ENCODE assay signal across 21 mouse cellular contexts in genomic region chr1:151138388-151138787, GRCm38 (mm10). TPM values are rescaled to one million over a fixed set of nuclear protein-coding genes. Genes with fewer than 3 reads are reported as not detected.
DNase-seq lines count a peak whose midpoint lies in the region; ATAC-seq and TF ChIP-seq lines count a peak whose summit lies in the region.
"Had no signal": no experiment of that assay in that cellular context is flagged by ENCODE, and none has a peak within 500 bp of the region (broad histone marks: within the 10 kb centered on the region; RNA-seq: fewer than 3 reads in every experiment).

No protein-coding gene starts in this region.

- H3K4me3 ChIP-seq in left cerebral cortex, adult 2 months: no peak overlapping the region
- H3K4me3 ChIP-seq: heart, embryonic 13.5 days; myocyte had no signal

- ATAC-seq in frontal cortex, adult (ENCODE audit: low TSS enrichment): peak; percentile 96
- ATAC-seq: hindbrain, postnatal 0 days; intestine, postnatal 0 days had no signal

- intact Hi-C loops in left cerebral cortex, adult 2 months (cut with DNase I): no loop called here
- intact Hi-C loops in left cerebral cortex, postnatal 4 days (cut with DNase I): no loop called here
- intact Hi-C loops in left cerebral cortex, postnatal 25 days (cut with DNase I): no loop called here

- no peak for DNase-seq in frontal cortex, postnatal 14 days (ENCODE audit: low spot score in 2 of 2)
- DNase-seq in left cerebral cortex, adult 2 months (ENCODE audit: extremely low spot score in 1 of 2, low spot score in 2 of 2): peak; percentile 11 to 49
- DNase-seq in left cerebral cortex, postnatal 4 days: no peak
- DNase-seq in brain, embryonic 18.5 days (ENCODE audit: low read depth, low spot score): peak; percentile 6
- DNase-seq in left cerebral cortex, postnatal 25 days (ENCODE audit: low spot score in 2 of 2): peak; percentile 17 to 46
- no peak for DNase-seq in cerebellum, postnatal 25 days
- DNase-seq: adrenal gland, adult 8-10 months; cerebellum, adult 18-20 months; gastrocnemius, postnatal 36 days; lung, adult 18-20 months; lung, postnatal 14 days; midbrain, embryonic 14.5 days had no signal

- TF ChIP-seq CTCF in left cerebral cortex, adult 2 months (IDR thresholded peaks at IDR 0.05): no peak

- H3K27ac ChIP-seq in left cerebral cortex, adult 2 months: no peak overlapping the region
- H3K27ac ChIP-seq: heart, embryonic 13.5 days; hindbrain, postnatal 0 days; stomach, postnatal 0 days had no signal

RNA-seq across cellular contexts. Expression of gene Gm47985, which starts 43.9 kb away (rescaled TPM):
- total RNA-seq in left cerebral cortex, adult 2 months (2021): not detected
- not detected for total RNA-seq in left cerebral cortex, postnatal 4 days (2021)
- total RNA-seq in left cerebral cortex, postnatal 25 days (2021): not detected
- total RNA-seq: adrenal gland, adult 8-10 months; gastrocnemius, postnatal 36 days; hindbrain, postnatal 0 days; layer of hippocampus, postnatal 10 days had no signal

RNA-seq across cellular contexts. Expression of gene Gm8947, which starts 53.8 kb away (rescaled TPM):
- not detected for total RNA-seq in left cerebral cortex, adult 2 months (2021)
- not detected for total RNA-seq in left cerebral cortex, postnatal 4 days (2021)
- not detected for total RNA-seq in left cerebral cortex, postnatal 25 days (2021)
- total RNA-seq: adrenal gland, adult 8-10 months; common myeloid progenitor, adult 5-6 weeks; heart, postnatal 25 days; hindbrain, postnatal 0 days; layer of hippocampus, postnatal 10 days had no signal

RNA-seq across cellular contexts. Expression of gene Gm47995, which starts 59.9 kb away (rescaled TPM):
- not detected for total RNA-seq in left cerebral cortex, adult 2 months (2021)
- not detected for total RNA-seq in left cerebral cortex, postnatal 4 days (2021)
- total RNA-seq in left cerebral cortex, postnatal 25 days (2021): not detected
- total RNA-seq: adrenal gland, adult 8-10 months; common myeloid progenitor, adult 5-6 weeks; heart, postnatal 25 days; hindbrain, postnatal 0 days; layer of hippocampus, postnatal 10 days had no signal

Comparison
In these comparisons a context has a peak if more than half of its experiments do, and no peak if none do; other contexts are left out.
1. DNase-seq: peak in left cerebral cortex, adult 2 months (2 of 2), brain, embryonic 18.5 days (single experiment) and left cerebral cortex, postnatal 25 days (2 of 2); none in frontal cortex, postnatal 14 days (0 of 2), left cerebral cortex, postnatal 4 days (single experiment) and cerebellum, postnatal 25 days (0 of 2).